Mouse (Mus musculus): Measurements from ENCODE around the gene 1600002K03Rik. TPM values are rescaled to one million over a fixed set of nuclear protein-coding genes. Genes with fewer than 3 reads are reported as not detected.

Gene 1600002K03Rik
- polyA plus RNA-seq, 1 experiment from 2014 or later, result 12.8 TPM

GRCm38 (mm10) chr10:80136179-80136951 lies 36.4 kb upstream of the 1600002K03Rik start:
- peak overlapping the region; percentile 64 for H3K4me3 ChIP-seq
- 21% methylated on average over 41 of the region's 49 CpGs for WGBS
- no peak overlapping the region for H3K9ac ChIP-seq
- H3K27ac ChIP-seq, result no peak overlapping the region
- H3K27me3 ChIP-seq, result peaks cover 20% of the 10 kb centered on the region
- H3K4me1 ChIP-seq, result peaks cover 61% of the 10 kb centered on the region
- H3K9me3 ChIP-seq, result no peaks in the 10 kb centered on the region
- no peak for ATAC-seq (ENCODE audit: insufficient number of reproducible peaks, low FRiP score, low TSS enrichment, low read depth)
- H3K36me3 ChIP-seq, result peaks cover 42% of the 10 kb centered on the region
- peak overlapping the region; percentile 98 for H3K4me2 ChIP-seq

- Histone ChIP-seq H3K4me1 (peaks cover 59% of the 10 kb centered on the region), H3K27me3 (peaks cover 20% of the 10 kb centered on the region)
Measured at GRCm38 (mm10) chr10:80136952-80137625, 35.7 kb upstream of the 1600002K03Rik start.

GRCm38 (mm10) chr10:80137626-80138552 lies 34.9 kb upstream of the 1600002K03Rik start:
- H3K4me3 ChIP-seq, result peak overlapping the region; percentile 64
- 0 out of 2 replicates have a peak overlapping the region, but pooled peaks have one; percentile 70 for H3K9ac ChIP-seq
- H3K4me1 ChIP-seq, result peaks cover 59% of the 10 kb centered on the region
- peaks cover 20% of the 10 kb centered on the region for H3K27me3 ChIP-seq
- peaks cover 27% of the 10 kb centered on the region for H3K36me3 ChIP-seq
- no peaks in the 10 kb centered on the region for H3K9me3 ChIP-seq
- ATAC-seq (ENCODE audit: insufficient number of reproducible peaks, low FRiP score, low TSS enrichment, low read depth), result no peak
- H3K27ac ChIP-seq, result peak overlapping the region; percentile 77
- peak overlapping the region; percentile 98 for H3K4me2 ChIP-seq
- 3% methylated on average over 26 of the region's 33 CpGs for WGBS

More at GRCm38 (mm10) chr10:80136952-80137625, 35.7 kb upstream of the 1600002K03Rik start:
- Histone ChIP-seq H3K4me3 (peak overlapping the region; percentile 64), H3K36me3 (peaks cover 35% of the 10 kb centered on the region), H3K4me2 (peak overlapping the region; percentile 98), H3K27ac (peak overlapping the region; percentile 69), H3K9ac (no peak overlapping the region), H3K9me3 (no peaks in the 10 kb centered on the region)
- no peak for ATAC-seq (ENCODE audit: insufficient number of reproducible peaks, low FRiP score, low TSS enrichment, low read depth)
- 6% methylated on average over 29 of the region's 29 CpGs for WGBS

- H3K4me3 ChIP-seq, result peak within 1 kb of the TSS; percentile 64
- H3K4me1 ChIP-seq, result peaks cover 58% of the 10 kb centered on the region
- WGBS, result 1% methylated on average over 63 of the region's 94 CpGs
- H3K9me3 ChIP-seq, result no peaks in the 10 kb centered on the region
- H3K27ac ChIP-seq, result peak within 1 kb of the TSS; percentile 77
- peak within 1 kb of the TSS; percentile 70 for H3K9ac ChIP-seq
- H3K36me3 ChIP-seq, result peaks cover 24% of the 10 kb centered on the region
- H3K4me2 ChIP-seq, result peak within 1 kb of the TSS; percentile 98
- ATAC-seq (ENCODE audit: insufficient number of reproducible peaks, low FRiP score, low TSS enrichment, low read depth), result no peak
- peaks cover 20% of the 10 kb centered on the region for H3K27me3 ChIP-seq
Measured at GRCm38 (mm10) chr10:80138553-80139438, 33.9 kb upstream of the 1600002K03Rik start, which contains the start of gene Atp5d. Gene Atp5d, plus strand, starts transcription at chr10:80138632.

- Histone ChIP-seq H3K4me2 (peak overlapping the region; percentile 98), H3K4me1 (peaks cover 58% of the 10 kb centered on the region), H3K36me3 (peaks cover 24% of the 10 kb centered on the region), H3K9ac (peak overlapping the region; percentile 70), H3K4me3 (peak overlapping the region; percentile 64), H3K9me3 (no peaks in the 10 kb centered on the region), H3K27me3 (peaks cover 20% of the 10 kb centered on the region), H3K27ac (peak overlapping the region; percentile 77)
- ATAC-seq (ENCODE audit: insufficient number of reproducible peaks, low FRiP score, low TSS enrichment, low read depth), result no peak
- 0% methylated on average over 8 of the region's 10 CpGs for WGBS
Measured at GRCm38 (mm10) chr10:80139439-80139775, 33.3 kb upstream of the 1600002K03Rik start.

- H3K9me3 ChIP-seq, result no peaks in the 10 kb centered on the region
- peaks cover 24% of the 10 kb centered on the region for H3K36me3 ChIP-seq
- peaks cover 17% of the 10 kb centered on the region for H3K27me3 ChIP-seq
- ATAC-seq (ENCODE audit: insufficient number of reproducible peaks, low FRiP score, low TSS enrichment, low read depth), result no peak
- no peak overlapping the region for H3K4me2 ChIP-seq
- 0 out of 2 replicates have a peak overlapping the region, but pooled peaks have one; percentile 77 for H3K27ac ChIP-seq
- H3K4me1 ChIP-seq, result peaks cover 63% of the 10 kb centered on the region
- no peak overlapping the region for H3K4me3 ChIP-seq
- WGBS, result 73% methylated on average over 11 of the region's 11 CpGs
- H3K9ac ChIP-seq, result no peak overlapping the region
Measured at GRCm38 (mm10) chr10:80139975-80140665, 32.6 kb upstream of the 1600002K03Rik start.

- no peak for ATAC-seq (ENCODE audit: insufficient number of reproducible peaks, low FRiP score, low TSS enrichment, low read depth)
- 76% methylated on average over 10 of the region's 10 CpGs for WGBS
- Histone ChIP-seq H3K36me3 (peaks cover 24% of the 10 kb centered on the region), H3K27me3 (peaks cover 14% of the 10 kb centered on the region), H3K27ac (peak within 1 kb of the TSS; percentile 87), H3K9ac (no peak within 1 kb of the TSS; the same call in 1 of the 2 replicates), H3K4me2 (peak within 1 kb of the TSS; percentile 61), H3K9me3 (no peaks in the 10 kb centered on the region), H3K4me3 (peak within 1 kb of the TSS; percentile 82), H3K4me1 (peaks cover 68% of the 10 kb centered on the region)
Measured at GRCm38 (mm10) chr10:80140666-80141035, 32.1 kb upstream of the 1600002K03Rik start, which contains the start of gene Cbarp. Gene Cbarp, minus strand, starts transcription at chr10:80140835.

- H3K4me2 ChIP-seq, result peak overlapping the region; percentile 61
- ATAC-seq (ENCODE audit: insufficient number of reproducible peaks, low FRiP score, low TSS enrichment, low read depth), result peak; percentile 26
- peaks cover 12% of the 10 kb centered on the region for H3K27me3 ChIP-seq
- H3K27ac ChIP-seq, result peak overlapping the region; percentile 87
- no peaks in the 10 kb centered on the region for H3K9me3 ChIP-seq
- peaks cover 73% of the 10 kb centered on the region for H3K4me1 ChIP-seq
- peaks cover 29% of the 10 kb centered on the region for H3K36me3 ChIP-seq
- WGBS, result under 1% methylated on average over 23 of the region's 29 CpGs
- no peak overlapping the region; the same call in 1 of the 2 replicates for H3K9ac ChIP-seq
- H3K4me3 ChIP-seq, result peak overlapping the region; percentile 82
Measured at GRCm38 (mm10) chr10:80141243-80141642, 31.5 kb upstream of the 1600002K03Rik start.

- Histone ChIP-seq H3K9me3 (no peaks in the 10 kb centered on the region), H3K27me3 (peaks cover 5% of the 10 kb centered on the region), H3K4me3 (peak overlapping the region; percentile 82), H3K36me3 (peaks cover 32% of the 10 kb centered on the region), H3K4me1 (peaks cover 73% of the 10 kb centered on the region), H3K9ac (peak overlapping the region; percentile 80), H3K4me2 (peak overlapping the region; percentile 87), H3K27ac (peak overlapping the region; percentile 90)
- under 1% methylated on average over 43 of the region's 43 CpGs for WGBS
- ATAC-seq (ENCODE audit: insufficient number of reproducible peaks, low FRiP score, low TSS enrichment, low read depth), result peak; percentile 87
Measured at GRCm38 (mm10) chr10:80141786-80142529, 30.8 kb upstream of the 1600002K03Rik start.

GRCm38 (mm10) chr10:80142530-80142925 lies 30.2 kb upstream of the 1600002K03Rik start:
- H3K27ac ChIP-seq, result peak overlapping the region; percentile 90
- H3K4me3 ChIP-seq, result peak overlapping the region; percentile 82
- H3K9ac ChIP-seq, result peak overlapping the region; percentile 80
- H3K36me3 ChIP-seq, result peaks cover 32% of the 10 kb centered on the region
- under 1% methylated on average over 15 of the region's 15 CpGs for WGBS
- H3K4me2 ChIP-seq, result peak overlapping the region; percentile 87
- peaks cover 73% of the 10 kb centered on the region for H3K4me1 ChIP-seq
- H3K9me3 ChIP-seq, result no peaks in the 10 kb centered on the region
- no peaks in the 10 kb centered on the region; the same call in 1 of the 2 replicates for H3K27me3 ChIP-seq
- ATAC-seq (ENCODE audit: insufficient number of reproducible peaks, low FRiP score, low TSS enrichment, low read depth), result no peak
